Mouse (Mus musculus) adrenal gland, postnatal 25 days (tissue): ENCODE results near the gene Bglap. TPM values are rescaled to one million over a fixed set of nuclear protein-coding genes. Genes with fewer than 3 reads are reported as not detected.

Source experiments
- DNase-seq: peaks from one replicate; pipeline ENCODE4 v3.0.0; 2021; ENCODE audit warnings: mixed read lengths
- total RNA-seq: library from RNA; stranded (reverse); gene quantifications from 2 replicates; pipeline ENCODE4 v1.2.3, GENCODE M21; 2021

Gene Bglap
- total RNA-seq, 1 experiment from 2014 or later = not detected

- no peak for DNase-seq
These were observed 45.3 kb downstream of the Bglap start for GRCm38 (mm10) chr3:88339006-88339405.

GRCm38 (mm10) chr3:88338316-88338715 is 45.9 kb downstream of the Bglap start:
- DNase-seq = no peak

- DNase-seq = no peak
These were observed 46.8 kb downstream of the Bglap start for GRCm38 (mm10) chr3:88337367-88338020.

- peak; percentile 94 for DNase-seq
These were observed 47.9 kb downstream of the Bglap start, which contains the start of the genes Tmem79 and Smg5 for GRCm38 (mm10) chr3:88336058-88337013. TSS of gene Tmem79 (minus strand) at chr3:88336148. TSS of gene Smg5 (plus strand) at chr3:88336260.

GRCm38 (mm10) chr3:88335436-88336053 is 48.7 kb downstream of the Bglap start:
- DNase-seq = peak; percentile 72

GRCm38 (mm10) chr3:88334902-88335435 is 49.3 kb downstream of the Bglap start:
- no peak for DNase-seq

- no peak for DNase-seq
These were observed 50.1 kb downstream of the Bglap start for GRCm38 (mm10) chr3:88334029-88334658.

Other genes with a start within 250 kb of the Bglap start
- 104 TPM in 2 replicates for gene Mef2d, start 242.1 kb downstream of the Bglap start, total RNA-seq
- 4.0 and 4.4 TPM in 2 replicates for gene Rhbg, start 129.8 kb downstream of the Bglap start, total RNA-seq
- gene Gm38392, start 97.3 kb downstream of the Bglap start, total RNA-seq = 1.6 and 2.5 TPM in 2 replicates
- 8.9 and 11.3 TPM in 2 replicates for gene Tsacc, start 87.5 kb downstream of the Bglap start, total RNA-seq
- 277 and 284 TPM in 2 replicates for gene Cct3, start 87.3 kb downstream of the Bglap start, total RNA-seq
- gene Glmp, start 59.4 kb downstream of the Bglap start, total RNA-seq = 183 and 214 TPM in 2 replicates
- 6.6 and 7.8 TPM in 2 replicates for gene Tmem79, start 48.3 kb downstream of the Bglap start, total RNA-seq
- gene Smg5, start 48.2 kb downstream of the Bglap start, total RNA-seq = 55.3 and 59.1 TPM in 2 replicates
- gene Paqr6, start 19.9 kb downstream of the Bglap start, total RNA-seq = 1.6 and 1.9 TPM in 2 replicates
- 0.79 and 2.3 TPM in 2 replicates for gene Bglap3, start 11.7 kb downstream of the Bglap start, total RNA-seq
- 1.0 TPM in 1 of 2 replicates, not detected in the other for gene Bglap2, start 5.8 kb downstream of the Bglap start, total RNA-seq
- 34.9 and 41.2 TPM in 2 replicates for gene Pmf1, start 25.9 kb upstream of the Bglap start, total RNA-seq
- gene Slc25a44, start 40.7 kb upstream of the Bglap start, total RNA-seq = 42.9 and 45.9 TPM in 2 replicates
- 6.0 and 6.2 TPM in 2 replicates for gene Sema4a, start 76.7 kb upstream of the Bglap start, total RNA-seq
- gene Lmna, start 125.5 kb upstream of the Bglap start, total RNA-seq = 90.6 and 91.1 TPM in 2 replicates
- 3.3 and 3.5 TPM in 2 replicates for gene Mex3a, start 147.9 kb upstream of the Bglap start, total RNA-seq
- not detected in 2 replicates for gene Rab25, start 163.8 kb upstream of the Bglap start, total RNA-seq
- 148 and 150 TPM in 2 replicates for gene Lamtor2, start 168.6 kb upstream of the Bglap start, total RNA-seq
- gene Ubqln4, start 169.3 kb upstream of the Bglap start, total RNA-seq = 74.3 and 87.0 TPM in 2 replicates
- 199 and 214 TPM in 2 replicates for gene Ssr2, start 191.4 kb upstream of the Bglap start, total RNA-seq
- 35.4 and 35.9 TPM in 2 replicates for gene Arhgef2, start 221.5 kb upstream of the Bglap start, total RNA-seq